Mouse (Mus musculus): Measurements from ENCODE around the gene Cdc42ep3. TPM values are rescaled to one million over a fixed set of nuclear protein-coding genes. Genes with fewer than 3 reads are reported as not detected.

Cdc42ep3 gene
- total and polyA plus RNA-seq, 3 experiments, result 3.9 to 30.8 (median 7.6) TPM

GRCm38 (mm10) chr17:79387465-79388066 lies 32.7 kb upstream of the Cdc42ep3 start:
- in situ Hi-C loops (cut with MboI; ENCODE audit: low pct_ligation_motif_present, low pct_unique_long_range_greater_than_20kb, low sequenced_read_pairs), result no loop called here
- Histone ChIP-seq H3K4me3 (replicated peaks in 1 of 3; ENCODE audit: low read depth in 2 of 3, low read length in 2 of 3, poor library complexity in 1 of 3) (no peak overlapping the region), H3K9me3 (replicated peaks; ENCODE audit: low read length) (no peaks in the 10 kb centered on the region), H3K79me2 (replicated peaks; ENCODE audit: control insufficient read depth, extremely low read depth, insufficient read depth, poor library complexity, severe bottlenecking) (no peaks in the 10 kb centered on the region), H3K9ac (ENCODE audit: insufficient read depth, low read depth) (no peak overlapping the region), H3K36me3 (replicated peaks in 1 of 2; ENCODE audit: control insufficient read depth in 1 of 2, insufficient read depth in 1 of 2, low read length in 1 of 2) (no peaks in the 10 kb centered on the region), H3K27ac (ENCODE audit: insufficient read depth, low read depth) (no peak overlapping the region), H3K4me1 (ENCODE audit: control insufficient read depth in 1 of 2, insufficient read depth in 2 of 2) (no peaks in the 10 kb centered on the region), H3K4me2 (ENCODE audit: insufficient read depth, low read depth, poor library complexity, severe bottlenecking) (no peak overlapping the region), H3K27me3 (replicated peaks) (no peaks in the 10 kb centered on the region)
- dilution Hi-C loops (cut with MboI; ENCODE audit: extremely low pct_ligation_motif_present, extremely low pct_unique_long_range_greater_than_20kb, low sequenced_read_pairs), result no loop called here
- DNase-seq (ENCODE audit: extremely low read depth), result no peak
- no peak for TF ChIP-seq TBP (conservative IDR thresholded peaks at IDR 0.05; ENCODE audit: low read depth, low read length)
- no peak for TF ChIP-seq JUN (IDR thresholded peaks at IDR 0.05; ENCODE audit: insufficient read depth, low read depth, low read length)
- TF ChIP-seq RAD21 (IDR thresholded peaks at IDR 0.05; ENCODE audit: low read depth, low read length), result no peak
- no peak for TF ChIP-seq SIN3A (IDR thresholded peaks at IDR 0.05; ENCODE audit: low read length)
- TF ChIP-seq HCFC1 (IDR thresholded peaks at IDR 0.05; ENCODE audit: low read depth, low read length), result no peak
- no peak for TF ChIP-seq MEF2A (IDR thresholded peaks at IDR 0.05; ENCODE audit: borderline replicate concordance, low read depth, low read length)
- no peak for TF ChIP-seq CHD2 (IDR thresholded peaks at IDR 0.05; ENCODE audit: low read length)
- TF ChIP-seq MAFK (IDR thresholded peaks at IDR 0.05; ENCODE audit: insufficient replicate concordance, low read length), result no peak
- TF ChIP-seq ETS1 (conservative IDR thresholded peaks at IDR 0.05; ENCODE audit: low read depth, low read length), result no peak
- TF ChIP-seq MYC (IDR thresholded peaks at IDR 0.05; ENCODE audit: low read depth, low read length), result no peak
- TF ChIP-seq RCOR1 (conservative IDR thresholded peaks at IDR 0.05; ENCODE audit: low read depth, low read length), result no peak
- TF ChIP-seq NRF1 (IDR thresholded peaks at IDR 0.05; ENCODE audit: low read depth, low read length), result no peak
- TF ChIP-seq CHD1 (IDR thresholded peaks at IDR 0.05; ENCODE audit: low read depth, low read length), result no peak
- no peak for TF ChIP-seq IRF4 (IDR thresholded peaks at IDR 0.05; ENCODE audit: low read depth, low read length)
- no peak for TF ChIP-seq MXI1 (IDR thresholded peaks at IDR 0.05; ENCODE audit: low read depth, low read length)
- no peak for TF ChIP-seq EP300 (IDR thresholded peaks at IDR 0.05; ENCODE audit: low read length)
- no peak for TF ChIP-seq PAX5 (IDR thresholded peaks at IDR 0.05; ENCODE audit: low read length)

GRCm38 (mm10) chr17:79381485-79381884 lies 26.6 kb upstream of the Cdc42ep3 start:
- Histone ChIP-seq H3K4me3 (replicated peaks in 1 of 3; ENCODE audit: low read depth in 2 of 3, low read length in 2 of 3, poor library complexity in 1 of 3) (no peak overlapping the region), H3K4me2 (ENCODE audit: insufficient read depth, low read depth, poor library complexity, severe bottlenecking) (no peak overlapping the region), H3K79me2 (replicated peaks; ENCODE audit: control insufficient read depth, extremely low read depth, insufficient read depth, poor library complexity, severe bottlenecking) (no peaks in the 10 kb centered on the region), H3K9ac (ENCODE audit: insufficient read depth, low read depth) (no peak overlapping the region), H3K27ac (ENCODE audit: insufficient read depth, low read depth) (no peak overlapping the region), H3K36me3 (replicated peaks in 1 of 2; ENCODE audit: control insufficient read depth in 1 of 2, insufficient read depth in 1 of 2, low read length in 1 of 2) (no peaks in the 10 kb centered on the region), H3K27me3 (replicated peaks) (no peaks in the 10 kb centered on the region), H3K9me3 (replicated peaks; ENCODE audit: low read length) (no peaks in the 10 kb centered on the region), H3K4me1 (ENCODE audit: control insufficient read depth in 1 of 2, insufficient read depth in 2 of 2) (no peaks in the 10 kb centered on the region)
- no peak for TF ChIP-seq NRF1 (IDR thresholded peaks at IDR 0.05; ENCODE audit: low read depth, low read length)
- in situ Hi-C loops (cut with MboI; ENCODE audit: low pct_ligation_motif_present, low pct_unique_long_range_greater_than_20kb, low sequenced_read_pairs), result no loop called here
- no peak for DNase-seq (ENCODE audit: extremely low read depth)
- dilution Hi-C loops (cut with MboI; ENCODE audit: extremely low pct_ligation_motif_present, extremely low pct_unique_long_range_greater_than_20kb, low sequenced_read_pairs), result no loop called here
